Mouse (Mus musculus) left cerebral cortex, postnatal 14 days (tissue): Measurements from ENCODE around the gene Mgst1. TPM values are rescaled to one million over a fixed set of nuclear protein-coding genes. Genes with fewer than 3 reads are reported as not detected.

Experiments
- DNase-seq, 2 experiments: peaks; one replicate each; pipeline ENCODE4 v3.0.0; 2021 to 2022; ENCODE audit warnings: low spot score in 2 of 2, mixed read lengths in 1 of 2
- intact Hi-C: fragments of 180-260 bp; cut with DNase I; formaldehyde crosslinking; loops from one replicate; pipeline ENCODE4 v1.15.1; 2025
- long read RNA-seq, 2 experiments: library from polyadenylated mRNA; stranded (forward); transcript quantifications; one replicate each; pipeline ENCODE4 v2.0.0; 2021
- total RNA-seq, 2 experiments: library from RNA; stranded (reverse); gene quantifications; 2 replicates each; pipeline ENCODE4 v1.2.3; 2021

The Mgst1 gene
- 1 to 10 TPM; 8.2 to 8.6 TPM for total RNA-seq
- long read RNA-seq, experiment 1, partial matches to known transcripts: 0 of 4 reads
- long read RNA-seq, experiment 1, other reads (novel, unspliced or antisense): 0 of 4 reads
- long read RNA-seq, experiment 2: 0 reads

DNA sequence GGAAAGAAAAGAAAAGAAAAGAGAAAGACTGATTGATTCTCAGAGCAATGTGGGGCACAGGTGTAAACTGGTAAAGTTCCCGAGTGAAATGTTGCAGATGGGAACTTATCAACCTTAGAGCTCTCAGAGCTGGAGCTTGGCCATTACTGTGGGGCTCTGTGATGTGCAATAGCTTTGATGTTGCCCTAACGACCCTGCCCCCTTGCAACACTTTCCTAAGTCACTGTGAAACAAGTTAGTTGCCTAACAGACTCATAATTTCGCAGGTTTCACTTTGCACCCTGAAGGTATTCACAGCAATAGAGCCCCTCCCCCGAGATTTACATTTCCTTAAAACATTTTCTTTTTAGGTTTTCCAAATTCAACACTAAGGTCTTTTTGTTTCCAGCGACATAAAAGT lies at the start of gene Mgst1:
Gene Mgst1 (plus strand): TSS at position 387 of the 400 bp plus-strand sequence.
- DNase-seq: no peak

DNA sequence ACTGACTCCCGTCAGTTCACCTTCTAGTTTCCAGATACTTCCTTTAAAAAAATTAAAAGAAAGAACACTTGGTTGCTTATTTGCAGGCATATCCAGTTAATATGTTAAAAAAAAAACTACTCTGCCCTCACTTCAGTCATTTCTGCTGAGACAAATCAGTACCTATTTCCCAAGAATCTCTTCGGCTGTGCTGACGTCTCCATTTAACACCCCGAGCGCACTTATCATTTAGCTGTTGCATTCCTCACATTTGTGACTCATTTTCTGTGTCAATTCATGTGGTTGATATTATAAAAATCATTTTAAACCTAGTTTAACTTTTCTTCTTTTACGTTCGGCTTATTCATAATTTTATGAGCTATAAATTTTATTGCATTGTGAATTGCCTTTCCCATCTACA lies 47.7 kb upstream of the Mgst1 start:
- no peak for DNase-seq
- intact Hi-C loops: no loop called here

More for the DNA sequence above, at the start of gene Mgst1:
- intact Hi-C loops: no loop called here

DNA sequence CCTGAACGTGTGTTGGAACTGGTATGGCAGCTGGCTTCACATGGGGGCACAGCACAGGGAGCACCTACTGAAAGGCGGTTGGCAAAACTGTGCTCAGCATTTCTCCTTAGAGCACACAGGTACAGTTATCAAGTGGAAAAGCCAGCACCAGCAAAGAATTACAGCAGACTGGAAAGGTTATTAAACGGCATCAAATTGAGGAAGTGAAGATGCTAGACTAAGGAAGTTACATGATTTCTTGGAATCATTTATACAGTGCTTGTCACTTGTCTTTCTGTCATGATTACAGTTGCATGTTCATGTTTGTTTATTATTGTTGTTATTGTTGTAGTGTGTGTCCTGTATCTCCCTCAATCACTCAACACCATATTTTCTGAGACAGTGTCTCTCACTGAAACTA lies 45.1 kb upstream of the Mgst1 start:
- intact Hi-C loops: no loop called here
- DNase-seq: no peak

DNA sequence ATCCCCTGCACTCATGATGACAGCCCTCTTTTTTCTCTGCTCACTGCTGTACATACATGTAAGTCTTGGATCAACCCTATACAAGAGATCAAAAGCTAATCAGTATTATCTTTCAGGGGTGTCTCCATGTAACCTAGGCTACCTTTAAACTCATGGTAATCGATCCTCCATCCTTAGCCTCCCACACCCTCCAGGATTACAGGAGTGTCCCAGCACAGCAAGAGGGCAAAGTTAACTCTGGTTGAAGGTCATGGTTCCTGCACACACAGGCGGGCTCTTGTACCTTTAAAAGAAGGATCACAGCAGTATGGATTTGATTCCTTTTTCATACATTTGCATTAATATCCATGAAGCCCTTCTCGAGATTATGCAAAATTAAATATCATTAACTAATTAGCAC lies 40.5 kb upstream of the Mgst1 start:
- DNase-seq: no peak
- intact Hi-C loops: no loop called here

DNA sequence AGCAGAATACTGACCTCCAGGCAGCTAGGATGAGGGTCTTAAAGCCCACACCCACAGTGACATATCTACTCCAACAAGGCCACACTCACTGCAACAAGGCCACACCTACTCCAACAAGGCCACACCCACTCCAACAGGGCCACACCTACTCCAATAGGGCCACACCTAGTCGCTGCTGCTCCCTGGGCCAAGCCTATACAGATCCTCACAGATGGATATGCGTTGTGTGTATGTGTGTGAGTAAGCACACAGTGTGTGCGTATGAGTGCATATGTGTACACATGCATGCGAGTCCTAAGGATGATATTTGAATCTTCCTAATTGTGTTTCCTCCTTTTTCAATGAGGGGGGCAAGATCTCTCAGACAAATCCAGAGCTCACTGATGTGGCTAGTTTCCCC lies 38.3 kb upstream of the Mgst1 start:
- intact Hi-C loops: no loop called here
- DNase-seq: no peak

DNA sequence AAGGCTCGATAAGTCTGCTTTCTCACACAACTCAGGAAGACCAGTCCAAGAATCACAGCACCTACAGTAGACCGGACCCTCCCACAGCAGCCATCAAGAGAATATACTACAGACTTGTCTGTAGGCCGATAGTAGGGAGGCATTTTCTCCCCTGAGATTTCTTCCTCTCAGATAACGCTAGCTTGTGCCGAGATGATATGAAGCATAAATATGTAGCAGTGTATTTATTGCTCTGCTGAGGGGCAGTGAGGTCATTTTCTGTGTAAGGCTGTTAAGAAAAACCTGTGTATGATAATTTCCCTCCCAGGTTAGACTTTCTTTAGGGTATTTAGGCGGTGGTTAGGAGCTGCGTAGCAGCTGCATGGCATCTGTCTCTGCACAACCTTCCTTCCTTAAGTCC lies 37.2 kb upstream of the Mgst1 start:
- intact Hi-C loops: no loop called here
- DNase-seq: no peak

- intact Hi-C loops: no loop called here
- no peak for DNase-seq
These were observed 35.6 kb upstream of the Mgst1 start for GRCm38 (mm10) chr6:138104559-138104958.

DNA sequence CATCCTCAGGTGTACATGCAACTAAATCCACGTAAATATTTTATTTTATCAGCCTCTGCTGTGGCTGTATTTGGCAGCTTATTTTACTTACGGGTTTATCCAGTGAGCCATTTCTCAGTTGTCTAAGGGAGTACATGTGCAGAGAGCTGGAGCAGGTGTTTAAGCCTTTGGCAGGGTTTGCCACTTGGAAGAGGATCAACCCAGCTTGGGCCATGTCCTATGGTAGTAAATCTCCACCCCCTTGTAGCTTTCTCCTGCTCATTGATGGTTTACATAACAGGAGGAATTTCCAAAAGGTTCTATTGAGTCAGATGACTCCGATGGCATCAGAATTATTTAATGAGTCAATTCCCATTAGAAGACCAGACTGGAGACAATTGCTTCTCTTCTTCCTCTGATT lies 22.6 kb upstream of the Mgst1 start:
- intact Hi-C loops: no loop called here
- DNase-seq: no peak

- intact Hi-C loops: no loop called here
- peak in 1 of 2 experiments; percentile 29 for DNase-seq
These were observed 11.5 kb upstream of the Mgst1 start for GRCm38 (mm10) chr6:138128392-138129335.

GRCm38 (mm10) chr6:138130541-138130940 lies 9.6 kb upstream of the Mgst1 start:
- intact Hi-C loops: no loop called here
- no peak for DNase-seq

DNA sequence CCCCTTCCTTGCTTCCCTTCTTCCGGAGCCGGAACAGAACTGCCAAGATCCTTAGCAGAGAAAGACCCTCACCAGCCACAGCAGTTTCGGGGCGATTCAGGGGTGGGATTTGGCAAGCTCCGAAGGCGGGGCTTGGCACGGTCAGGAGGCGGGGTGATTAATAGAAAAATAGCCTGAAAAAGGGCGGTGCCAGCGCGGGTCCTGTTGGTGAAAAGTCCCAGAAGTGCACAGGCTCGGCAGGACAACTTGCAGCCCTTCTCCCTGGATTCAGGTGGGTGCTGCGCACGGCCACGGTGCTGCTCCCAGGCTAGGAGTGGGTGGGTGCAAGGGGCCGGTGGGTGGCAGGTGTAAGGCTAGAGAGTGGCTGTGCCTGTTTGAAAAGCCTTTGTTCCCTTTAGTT lies 220 bp downstream of the Mgst1 start:
- DNase-seq: no peak
- intact Hi-C loops: no loop called here

DNA sequence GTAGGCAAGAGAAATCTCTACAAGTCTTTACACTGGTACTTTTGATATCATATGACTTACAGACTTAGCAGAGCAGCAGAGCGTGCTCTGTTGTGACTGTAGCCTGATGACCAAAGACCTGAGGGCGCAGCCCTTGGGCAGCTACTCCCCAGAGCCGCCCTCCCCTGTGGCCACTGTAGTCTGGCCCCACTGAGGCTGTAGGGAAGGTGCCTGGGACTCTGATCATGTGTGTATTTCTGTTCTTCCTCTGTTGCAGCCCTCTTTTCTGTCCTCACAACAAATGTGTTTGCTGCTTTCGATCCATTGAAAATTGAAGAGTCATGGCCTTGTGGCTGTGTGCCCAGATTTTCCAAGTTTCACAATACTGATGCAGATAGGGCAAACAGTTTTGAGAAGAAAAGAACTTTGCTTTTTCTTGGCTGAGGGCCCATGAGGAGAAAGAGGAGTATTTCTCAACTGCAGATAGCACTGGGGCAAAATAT lies 1.0 kb downstream of the Mgst1 start:
- DNase-seq: no peak
- intact Hi-C loops: no loop called here

DNA sequence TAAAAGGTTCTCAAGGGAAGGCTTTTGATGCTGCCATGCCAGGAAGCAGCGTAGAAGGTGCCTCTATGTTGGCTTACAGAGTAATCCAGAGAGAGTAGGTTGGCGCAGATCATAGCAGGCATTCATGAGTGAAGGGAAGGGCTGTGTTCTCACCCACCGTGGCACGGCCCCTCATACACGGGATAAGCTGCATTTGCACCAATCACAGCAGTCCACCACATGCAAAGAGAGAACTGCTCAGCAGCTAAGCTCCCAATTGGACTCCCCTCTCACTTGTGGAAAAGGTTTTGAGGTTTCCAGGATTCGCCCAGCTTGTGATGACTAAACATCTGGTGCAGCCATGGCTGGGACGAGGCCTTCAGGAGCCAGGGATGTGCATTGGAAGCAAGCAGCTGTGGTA lies 2.5 kb downstream of the Mgst1 start:
- intact Hi-C loops: no loop called here
- DNase-seq: no peak

- intact Hi-C loops: no loop called here
- no peak for DNase-seq
These were observed 3.3 kb downstream of the Mgst1 start for GRCm38 (mm10) chr6:138143450-138143849.

- intact Hi-C loops: loop anchor here (5.0 to 10.0 kb wide), 3 partner anchors 168 to 356 kb away; no protein-coding TSS in a partner anchor
- DNase-seq: peak; percentile 56 to 85
These were observed 13.0 kb downstream of the Mgst1 start for GRCm38 (mm10) chr6:138153111-138153510.

DNA sequence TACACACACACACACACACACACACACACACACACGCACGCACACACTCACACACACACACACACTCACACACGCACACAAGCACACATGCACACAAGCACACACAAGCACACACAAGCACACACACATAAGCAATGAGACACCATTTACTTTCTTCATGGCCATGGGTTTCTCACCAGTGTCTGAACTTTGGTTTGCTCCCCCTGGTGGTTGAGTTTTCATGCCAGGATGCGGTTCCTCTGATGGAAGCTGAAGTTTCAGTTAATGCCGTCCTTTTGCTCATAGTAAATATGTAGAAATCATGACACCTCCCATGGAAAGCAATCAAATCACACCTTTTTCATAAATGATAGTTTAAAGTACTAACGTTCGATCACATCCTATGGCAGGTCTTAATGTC lies 23.8 kb downstream of the Mgst1 start:
- intact Hi-C loops: no loop called here
- peak; percentile 18 to 46 for DNase-seq

DNA sequence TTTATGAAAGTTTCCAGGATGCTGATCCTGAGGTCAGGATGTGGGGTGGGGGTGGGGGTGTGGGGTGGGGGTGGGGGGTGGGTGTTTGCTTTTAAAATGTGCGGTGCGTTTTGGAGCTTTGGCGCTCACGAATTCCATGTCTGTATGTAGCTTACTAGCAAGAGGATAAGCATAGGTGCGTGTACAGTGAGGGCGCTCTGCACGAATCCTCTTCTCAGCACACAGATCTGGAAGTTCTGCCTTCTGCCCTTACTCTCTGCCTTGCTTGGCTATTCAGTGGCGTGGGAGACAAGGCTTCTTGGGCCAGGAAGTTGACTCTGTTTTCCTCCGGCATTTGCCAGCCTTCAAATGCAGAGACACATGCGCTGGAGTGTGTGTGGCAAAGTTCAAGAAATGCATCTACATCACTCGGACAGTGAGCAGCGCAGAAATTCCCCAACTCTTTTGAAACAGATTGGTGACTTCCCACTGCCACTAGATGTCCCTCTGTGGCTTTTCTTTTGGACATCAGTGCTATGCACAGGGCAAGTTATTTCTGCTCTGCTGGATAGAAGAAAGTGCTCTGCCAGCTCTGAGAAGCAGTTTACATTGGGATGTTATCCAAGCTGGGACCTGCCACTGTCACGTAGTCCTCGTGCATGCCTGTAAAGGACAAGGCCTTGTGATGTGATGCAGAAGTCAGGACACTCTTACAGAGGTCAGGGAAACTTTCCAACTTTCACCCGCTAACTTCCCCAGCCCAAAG lies 31.5 kb downstream of the Mgst1 start:
- intact Hi-C loops: loop anchor here (5.0 to 10.0 kb wide), 3 partner anchors 251 to 1223 kb away; no protein-coding TSS in a partner anchor
- peak; percentile 41 to 57 for DNase-seq
